Mouse (Mus musculus) adrenal gland, postnatal 36 days (tissue): Measurements from ENCODE around the gene Hibch. TPM values are rescaled to one million over a fixed set of nuclear protein-coding genes. Genes with fewer than 3 reads are reported as not detected.

Experiments
- DNase-seq, 2 experiments: peaks; one replicate each; pipeline ENCODE4 v3.0.0; 2021; ENCODE audit warnings: mixed read lengths in 1 of 2
- long read RNA-seq, 2 experiments: library from polyadenylated mRNA; stranded (forward); transcript quantifications; one replicate each; pipeline ENCODE4 v2.0.0; 2021; ENCODE audit warnings: borderline sequencing depth in 2 of 2
- total RNA-seq, 2 experiments: library from RNA; stranded (reverse); gene quantifications; 2 replicates each; pipeline ENCODE4 v1.2.3; 2021

The Hibch gene
- total RNA-seq, result 10 to 100 TPM; 70.4 to 76.9 TPM
- long read RNA-seq, experiment 1, transcript Hibch-201 (14 exons, 1,830 nt), result major isoform, 63 of 69 reads
- long read RNA-seq, experiment 1, partial matches to known transcripts, result 2 of 69 reads
- long read RNA-seq, experiment 1, other reads (novel, unspliced or antisense), result 4 of 69 reads
- long read RNA-seq, experiment 2, transcript Hibch-201 (14 exons, 1,830 nt), result major isoform, 24 of 25 reads
- long read RNA-seq, experiment 2, partial matches to known transcripts, result 0 of 25 reads
- long read RNA-seq, experiment 2, other reads (novel, unspliced or antisense), result 1 of 25 reads

GRCm38 (mm10) chr1:52844782-52845665 lies at the start of gene Hibch:
TSS of gene Hibch (plus strand) at chr1:52844929.
- DNase-seq, result peak; percentile 99

- no peak for DNase-seq
These were observed 48.8 kb upstream of the Hibch start for GRCm38 (mm10) chr1:52795927-52796326.

- DNase-seq, result peak; percentile 34 to 42
These were observed 45.5 kb upstream of the Hibch start for GRCm38 (mm10) chr1:52799056-52799726.

- no peak for DNase-seq
These were observed 45.0 kb upstream of the Hibch start for GRCm38 (mm10) chr1:52799772-52800171.

- peak in 1 of 2 experiments; percentile 2 for DNase-seq
These were observed 44.4 kb upstream of the Hibch start for GRCm38 (mm10) chr1:52800340-52800740.

GRCm38 (mm10) chr1:52801651-52802050 lies 43.1 kb upstream of the Hibch start:
- no peak for DNase-seq

- no peak for DNase-seq
These were observed 42.2 kb upstream of the Hibch start for GRCm38 (mm10) chr1:52802406-52802975.

- no peak for DNase-seq
These were observed 39.7 kb upstream of the Hibch start for GRCm38 (mm10) chr1:52805041-52805440.

GRCm38 (mm10) chr1:52808456-52808855 lies 36.3 kb upstream of the Hibch start:
- peak in 1 of 2 experiments; percentile 6 for DNase-seq

GRCm38 (mm10) chr1:52816232-52816891 lies 28.4 kb upstream of the Hibch start:
- peak in 1 of 2 experiments; percentile 3 for DNase-seq

- peak; percentile 93 to 94 for DNase-seq
These were observed 27.6 kb upstream of the Hibch start, which contains the start of gene Inpp1 for GRCm38 (mm10) chr1:52816910-52817812. TSS of gene Inpp1 (minus strand) at chr1:52817688.

GRCm38 (mm10) chr1:52817813-52818147 lies 26.9 kb upstream of the Hibch start:
- no peak for DNase-seq

GRCm38 (mm10) chr1:52839099-52839498 lies 5.6 kb upstream of the Hibch start:
- DNase-seq, result no peak

- DNase-seq, result no peak
These were observed 375 bp upstream of the Hibch start for GRCm38 (mm10) chr1:52844354-52844753.

- DNase-seq, result no peak
These were observed 1.8 kb downstream of the Hibch start for GRCm38 (mm10) chr1:52846556-52846955.

GRCm38 (mm10) chr1:52849422-52849821 lies 4.7 kb downstream of the Hibch start:
- DNase-seq, result no peak

- DNase-seq, result peak in 1 of 2 experiments; percentile 28
These were observed 9.3 kb downstream of the Hibch start for GRCm38 (mm10) chr1:52854029-52854428.

GRCm38 (mm10) chr1:52855904-52856601 lies 11.3 kb downstream of the Hibch start:
- no peak for DNase-seq

GRCm38 (mm10) chr1:52864220-52864619 lies 19.5 kb downstream of the Hibch start:
- no peak for DNase-seq

GRCm38 (mm10) chr1:52866007-52866406 lies 21.3 kb downstream of the Hibch start:
- DNase-seq, result no peak
